Mouse (Mus musculus): ENCODE measurements around the gene Cobll1.

GRCm38 (mm10) chr2:65275443-65276061 lies 36.3 kb upstream of the Cobll1 start:
- TF ChIP-seq CHD2 (IDR thresholded peaks at IDR 0.05; ENCODE audit: low read depth, low read length) (no peak), ZC3H11A (IDR thresholded peaks at IDR 0.05; ENCODE audit: borderline replicate concordance, low read depth, low read length) (no peak), ZNF384 (IDR thresholded peaks at IDR 0.05; ENCODE audit: low read depth, low read length) (no peak)

Measured in ES-E14 (cell line).